Mouse (Mus musculus): Measurements from ENCODE around the gene Slc39a13. TPM values are rescaled to one million over a fixed set of nuclear protein-coding genes. Genes with fewer than 3 reads are reported as not detected.

The Slc39a13 gene
- total and polyA plus RNA-seq, 2 experiments: 4.3 to 17.5 TPM

GRCm38 (mm10) chr2:91072092-91072491, 1.9 kb upstream of the Slc39a13 start:
- Histone ChIP-seq H3K9ac (ENCODE audit: low read depth, low read length) (no peak overlapping the region), H3K79me2 (ENCODE audit: control insufficient read depth, insufficient read depth, low read length) (no peaks in the 10 kb centered on the region), H3K27ac (replicated peaks; ENCODE audit: insufficient read depth, low read depth, low read length) (no peak overlapping the region), H3K36me3 (ENCODE audit: control insufficient read depth, insufficient read depth, low read length) (no peaks in the 10 kb centered on the region), H3K4me3 (ENCODE audit: insufficient read depth, low read depth, low read length) (no peak overlapping the region), H3K27me3 (ENCODE audit: control insufficient read depth, insufficient read depth, low read length) (no peaks in the 10 kb centered on the region), H3K4me1 (ENCODE audit: control insufficient read depth, insufficient read depth, low read length) (peaks cover 8% of the 10 kb centered on the region; the same call in 1 of the 2 replicates)
- peak; percentile 68 for DNase-seq (ENCODE audit: extremely low read depth, low read depth, low spot score)
- 9% methylated on average over 1 of the region's 1 CpGs for WGBS
- TF ChIP-seq CTCF (IDR thresholded peaks at IDR 0.05; ENCODE audit: low read depth, low read length) (no peak), POLR2A (IDR thresholded peaks at IDR 0.05; ENCODE audit: extremely low read depth, insufficient read depth, low read length) (no peak)

- no peak overlapping the region for H3K27ac ChIP-seq (replicated peaks; ENCODE audit: insufficient read depth, low read depth, low read length)
- TF ChIP-seq CTCF (IDR thresholded peaks at IDR 0.05; ENCODE audit: low read depth, low read length): no peak
- TF ChIP-seq POLR2A (IDR thresholded peaks at IDR 0.05; ENCODE audit: extremely low read depth, insufficient read depth, low read length): no peak
- no peak overlapping the region for H3K4me3 ChIP-seq (ENCODE audit: insufficient read depth, low read depth, low read length)
- WGBS: 83% methylated on average over 10 of the region's 10 CpGs
- DNase-seq (ENCODE audit: extremely low read depth, low read depth, low spot score): no peak
- peaks cover 8% of the 10 kb centered on the region; the same call in 1 of the 2 replicates for H3K4me1 ChIP-seq (ENCODE audit: control insufficient read depth, insufficient read depth, low read length)
- no peaks in the 10 kb centered on the region for H3K79me2 ChIP-seq (ENCODE audit: control insufficient read depth, insufficient read depth, low read length)
- H3K36me3 ChIP-seq (ENCODE audit: control insufficient read depth, insufficient read depth, low read length): no peaks in the 10 kb centered on the region
- no peak overlapping the region for H3K9ac ChIP-seq (ENCODE audit: low read depth, low read length)
- H3K27me3 ChIP-seq (ENCODE audit: control insufficient read depth, insufficient read depth, low read length): no peaks in the 10 kb centered on the region
Observed at GRCm38 (mm10) chr2:91071059-91071458, 842 bp upstream of the Slc39a13 start.

- Histone ChIP-seq H3K79me2 (ENCODE audit: control insufficient read depth, insufficient read depth, low read length) (no peaks in the 10 kb centered on the region), H3K27ac (replicated peaks; ENCODE audit: insufficient read depth, low read depth, low read length) (peak overlapping the region; percentile 2), H3K36me3 (ENCODE audit: control insufficient read depth, insufficient read depth, low read length) (no peaks in the 10 kb centered on the region), H3K9ac (ENCODE audit: low read depth, low read length) (peak overlapping the region; percentile 95), H3K4me1 (ENCODE audit: control insufficient read depth, insufficient read depth, low read length) (peaks cover 8% of the 10 kb centered on the region; the same call in 1 of the 2 replicates), H3K4me3 (ENCODE audit: insufficient read depth, low read depth, low read length) (peak overlapping the region; percentile 96), H3K27me3 (ENCODE audit: control insufficient read depth, insufficient read depth, low read length) (no peaks in the 10 kb centered on the region)
- 13% methylated on average over 14 of the region's 14 CpGs for WGBS
- DNase-seq (ENCODE audit: extremely low read depth, low read depth, low spot score): no peak
- TF ChIP-seq CTCF (IDR thresholded peaks at IDR 0.05; ENCODE audit: low read depth, low read length): no peak
- no peak for TF ChIP-seq POLR2A (IDR thresholded peaks at IDR 0.05; ENCODE audit: extremely low read depth, insufficient read depth, low read length)
Observed at GRCm38 (mm10) chr2:91069306-91070000, 764 bp downstream of the Slc39a13 start.

- H3K27ac ChIP-seq (replicated peaks; ENCODE audit: insufficient read depth, low read depth, low read length): no peak overlapping the region
- H3K27me3 ChIP-seq (ENCODE audit: control insufficient read depth, insufficient read depth, low read length): no peaks in the 10 kb centered on the region
- no peaks in the 10 kb centered on the region for H3K36me3 ChIP-seq (ENCODE audit: control insufficient read depth, insufficient read depth, low read length)
- H3K4me3 ChIP-seq (ENCODE audit: insufficient read depth, low read depth, low read length): no peak overlapping the region
- 76% methylated on average over 6 of the region's 6 CpGs for WGBS
- TF ChIP-seq CTCF (IDR thresholded peaks at IDR 0.05; ENCODE audit: low read depth, low read length) (no peak), POLR2A (IDR thresholded peaks at IDR 0.05; ENCODE audit: extremely low read depth, insufficient read depth, low read length) (no peak)
- DNase-seq (ENCODE audit: extremely low read depth, low read depth, low spot score): no peak
- H3K9ac ChIP-seq (ENCODE audit: low read depth, low read length): no peak overlapping the region
- H3K4me1 ChIP-seq (ENCODE audit: control insufficient read depth, insufficient read depth, low read length): peaks cover 8% of the 10 kb centered on the region; the same call in 1 of the 2 replicates
- H3K79me2 ChIP-seq (ENCODE audit: control insufficient read depth, insufficient read depth, low read length): no peaks in the 10 kb centered on the region
Observed at GRCm38 (mm10) chr2:91068872-91069165, 1.4 kb downstream of the Slc39a13 start.

GRCm38 (mm10) chr2:91068162-91068871, 1.9 kb downstream of the Slc39a13 start:
- Histone ChIP-seq H3K27ac (replicated peaks; ENCODE audit: insufficient read depth, low read depth, low read length) (no peak overlapping the region), H3K36me3 (ENCODE audit: control insufficient read depth, insufficient read depth, low read length) (no peaks in the 10 kb centered on the region), H3K27me3 (ENCODE audit: control insufficient read depth, insufficient read depth, low read length) (no peaks in the 10 kb centered on the region), H3K79me2 (ENCODE audit: control insufficient read depth, insufficient read depth, low read length) (no peaks in the 10 kb centered on the region), H3K4me3 (ENCODE audit: insufficient read depth, low read depth, low read length) (no peak overlapping the region), H3K9ac (ENCODE audit: low read depth, low read length) (no peak overlapping the region), H3K4me1 (ENCODE audit: control insufficient read depth, insufficient read depth, low read length) (peaks cover 8% of the 10 kb centered on the region; the same call in 1 of the 2 replicates)
- whole genome bisulfite sequencing: 85% methylated on average over 13 of the region's 13 CpGs
- DNase-seq (ENCODE audit: extremely low read depth, low read depth, low spot score): no peak
- TF ChIP-seq CTCF (IDR thresholded peaks at IDR 0.05; ENCODE audit: low read depth, low read length) (no peak), POLR2A (IDR thresholded peaks at IDR 0.05; ENCODE audit: extremely low read depth, insufficient read depth, low read length) (no peak)

GRCm38 (mm10) chr2:91066455-91066854, 3.8 kb downstream of the Slc39a13 start:
- no peaks in the 10 kb centered on the region for H3K36me3 ChIP-seq (ENCODE audit: control insufficient read depth, insufficient read depth, low read length)
- 85% methylated on average over 3 of the region's 3 CpGs for WGBS
- H3K79me2 ChIP-seq (ENCODE audit: control insufficient read depth, insufficient read depth, low read length): no peaks in the 10 kb centered on the region
- no peak overlapping the region for H3K9ac ChIP-seq (ENCODE audit: low read depth, low read length)
- peaks cover 6% of the 10 kb centered on the region; the same call in 1 of the 2 replicates for H3K4me1 ChIP-seq (ENCODE audit: control insufficient read depth, insufficient read depth, low read length)
- H3K27me3 ChIP-seq (ENCODE audit: control insufficient read depth, insufficient read depth, low read length): no peaks in the 10 kb centered on the region
- DNase-seq (ENCODE audit: extremely low read depth, low read depth, low spot score): no peak
- TF ChIP-seq POLR2A (IDR thresholded peaks at IDR 0.05; ENCODE audit: extremely low read depth, insufficient read depth, low read length) (no peak), CTCF (IDR thresholded peaks at IDR 0.05; ENCODE audit: low read depth, low read length) (no peak)
- no peak overlapping the region for H3K27ac ChIP-seq (replicated peaks; ENCODE audit: insufficient read depth, low read depth, low read length)
- no peak overlapping the region for H3K4me3 ChIP-seq (ENCODE audit: insufficient read depth, low read depth, low read length)
